Mouse (Mus musculus) ES-E14 (cell line): ENCODE data around the gene Ppbp. TPM values are rescaled to one million over a fixed set of nuclear protein-coding genes. Genes with fewer than 3 reads are reported as not detected.
"Not testable (repeated sequence)": the region's sequence is repeated elsewhere in the genome, so short reads cannot be mapped to it uniquely, and the experiment has no call there.

Experiments used
- DNase-seq: peaks from one replicate; pipeline ENCODE4 v3.0.0-alpha.2; 2013; ENCODE audit warnings: low read depth, low spot score
- H3K27ac ChIP-seq: 2 replicates; pipeline ENCODE4 v1.5.1; 2012; ENCODE audit warnings: low read depth, mild to moderate bottlenecking, low read length, moderate library complexity, mixed read lengths; ENCODE audit not compliant: poor library complexity, insufficient read depth, severe bottlenecking
- H3K36me3 ChIP-seq: 2 replicates; pipeline ENCODE4 v1.6.1; 2012; ENCODE audit warnings: mild to moderate bottlenecking, low read length, moderate library complexity, mixed read lengths; ENCODE audit not compliant: control insufficient read depth, poor library complexity, insufficient read depth, severe bottlenecking
- H3K4me1 ChIP-seq, 2 experiments: fragments of 150-350 bp in 1 of 2; sonication (generic) in 1 of 2; 2 replicates each; pipeline ENCODE4 v1.6.1; 2012; ENCODE audit warnings: low read length in 2 of 2, mild to moderate bottlenecking in 1 of 2, mixed read lengths in 1 of 2; ENCODE audit not compliant: control insufficient read depth in 2 of 2, insufficient read depth in 2 of 2, poor library complexity in 1 of 2
- H3K4me3 ChIP-seq, 2 experiments: fragments of 150-350 bp in 1 of 2; sonication (generic) in 1 of 2; 2 replicates each; pipeline ENCODE4 v1.5.1; 2012; ENCODE audit warnings: low read length in 2 of 2, low read depth in 1 of 2, mild to moderate bottlenecking in 1 of 2, mixed read lengths in 1 of 2; ENCODE audit not compliant: insufficient read depth in 1 of 2, poor library complexity in 1 of 2, severe bottlenecking in 1 of 2
- H3K9ac ChIP-seq: 2 replicates; pipeline ENCODE4 v1.6.1; 2012; ENCODE audit warnings: low read depth, mild to moderate bottlenecking, low read length, mixed read lengths; ENCODE audit not compliant: poor library complexity, insufficient read depth, severe bottlenecking
- H3K9me3 ChIP-seq: fragments of 150-350 bp; sonication (generic); 2 replicates; pipeline ENCODE4 v1.6.1; 2012; ENCODE audit warnings: low read depth, mild to moderate bottlenecking, low read length; ENCODE audit not compliant: control insufficient read depth, insufficient read depth
- CHD2 ChIP-seq: IDR thresholded peaks from 2 replicates; pipeline ENCODE4 v1.6.1; 2014; ENCODE audit warnings: mild to moderate bottlenecking, low read depth, low read length, inconsistent platforms
- HCFC1 ChIP-seq: IDR thresholded peaks from 2 replicates; pipeline ENCODE4 v1.6.1; 2012; ENCODE audit warnings: low read length, inconsistent platforms, borderline replicate concordance; ENCODE audit not compliant: insufficient read depth
- MAFK ChIP-seq: IDR thresholded peaks from 2 replicates; pipeline ENCODE4 v1.6.1; 2014; ENCODE audit warnings: mild to moderate bottlenecking, low read depth, low read length, inconsistent platforms; ENCODE audit not compliant: insufficient read depth
- ZC3H11A ChIP-seq: IDR thresholded peaks from 2 replicates; pipeline ENCODE4 v1.6.1; 2012; ENCODE audit warnings: low read depth, mild to moderate bottlenecking, inconsistent platforms, low read length, borderline replicate concordance
- ZNF384 ChIP-seq: IDR thresholded peaks from 2 replicates; pipeline ENCODE4 v1.6.1; 2012; ENCODE audit warnings: low read depth, low read length, inconsistent platforms
- in situ Hi-C, 2 experiments: fragments of 600-800 bp; cut with MboI; formaldehyde crosslinking; loops; one replicate each; pipeline ENCODE4 v1.15.1; 2025; ENCODE audit warnings: low sequenced_read_pairs in 2 of 2, inconsistent platforms in 1 of 2; ENCODE audit not compliant: unreplicated experiment in 2 of 2
- total RNA-seq: library from RNA; depleted of rRNA; stranded (reverse); fragments of 300-350 nt; gene quantifications from 2 replicates; pipeline ENCODE4 v1.2.3, GENCODE M21; 2012

The Ppbp gene
- total RNA-seq, 1 experiment: 1.2 TPM

GRCm38 (mm10) chr5:90789306-90790073, 21.2 kb downstream of the Ppbp start:
- TF ChIP-seq ZNF384: no peak
- Histone ChIP-seq H3K9ac (no peak overlapping the region), H3K4me3 (no peak overlapping the region), H3K4me1 (no peaks in the 10 kb centered on the region), H3K36me3 (no peaks in the 10 kb centered on the region), H3K9me3 (no peaks in the 10 kb centered on the region), H3K27ac (no peak overlapping the region)
- in situ Hi-C loops: loop anchor here (10.0 to 25.0 kb wide), 2 partner anchors 127 to 135 kb away; no protein-coding TSS in a partner anchor
- no peak for DNase-seq

GRCm38 (mm10) chr5:90790074-90790502, 21.8 kb downstream of the Ppbp start:
- DNase-seq: no peak
- no peaks in the 10 kb centered on the region for H3K4me1 ChIP-seq
- H3K36me3 ChIP-seq: no peaks in the 10 kb centered on the region
- H3K9ac ChIP-seq: no peak overlapping the region
- no peaks in the 10 kb centered on the region for H3K9me3 ChIP-seq
- H3K27ac ChIP-seq: no peak overlapping the region
- TF ChIP-seq ZC3H11A (no peak), CHD2 (no peak), MAFK (no peak), HCFC1 (no peak), ZNF384 (no peak)
- no peak overlapping the region for H3K4me3 ChIP-seq
- in situ Hi-C loops: loop anchor here in 1 of 2 experiments (25.0 kb wide), 1 partner anchor 128 kb away; no protein-coding TSS in a partner anchor

DNA sequence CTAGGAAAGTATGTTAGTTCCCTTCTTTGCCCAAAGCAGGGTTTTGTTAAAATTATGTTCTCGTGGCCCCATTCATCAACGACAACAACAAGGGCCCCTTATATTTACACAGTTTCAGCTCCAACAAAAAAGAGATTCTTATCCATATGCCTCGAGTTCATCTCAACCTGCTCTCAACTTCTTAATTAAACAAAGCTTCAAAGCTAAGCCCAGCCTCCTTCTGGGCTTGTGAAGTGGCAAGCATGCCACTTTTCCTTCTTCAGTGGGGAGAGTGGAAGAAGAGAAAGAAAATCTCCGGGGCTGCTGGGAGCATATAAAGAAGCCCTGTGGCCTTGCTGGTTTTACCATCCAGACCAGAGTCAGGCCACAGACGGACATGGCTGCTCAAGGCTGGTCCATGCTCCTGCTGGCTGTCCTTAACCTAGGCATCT, 25.9 kb downstream of the Ppbp start, which contains the start of gene Cxcl15:
Gene Cxcl15, plus strand, starts transcription at position 340 of the 431 bp plus-strand sequence.
- in situ Hi-C loops: loop anchor here in 1 of 2 experiments (25.0 kb wide), 1 partner anchor 132 kb away; no protein-coding TSS in a partner anchor
- Histone ChIP-seq H3K9ac (no peak within 1 kb of the TSS), H3K4me3 (no peak within 1 kb of the TSS), H3K9me3 (no peaks in the 10 kb centered on the region), H3K4me1 (no peaks in the 10 kb centered on the region), H3K36me3 (no peaks in the 10 kb centered on the region), H3K27ac (no peak within 1 kb of the TSS)
- TF ChIP-seq ZNF384 (no peak), CHD2 (no peak), HCFC1 (no peak), ZC3H11A (no peak), MAFK (no peak)
- no peak for DNase-seq

GRCm38 (mm10) chr5:90795392-90795791, 27.1 kb downstream of the Ppbp start:
- DNase-seq: not testable (repeated sequence)

DNA sequence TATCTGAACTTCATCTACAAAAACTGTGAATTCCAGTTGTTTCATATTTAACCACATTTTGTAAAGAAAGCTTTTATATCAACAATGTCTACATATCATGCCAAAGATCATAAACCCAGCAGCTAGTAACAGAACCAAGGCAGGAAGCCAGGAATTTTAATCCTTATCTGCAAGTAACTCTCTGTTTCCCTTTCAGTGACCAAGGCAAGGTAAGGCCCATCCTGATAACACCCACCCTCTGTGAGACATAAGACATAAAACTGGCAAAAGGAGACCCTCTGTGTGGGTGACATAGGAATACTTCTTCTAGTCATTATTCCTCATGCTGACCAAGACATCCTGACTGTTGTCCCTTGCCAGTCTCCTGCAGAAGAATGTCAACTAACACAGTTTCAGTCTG, 36.3 kb downstream of the Ppbp start:
- no peak for TF ChIP-seq MAFK
- no peak for TF ChIP-seq ZC3H11A
- TF ChIP-seq ZNF384: no peak
- no peak for TF ChIP-seq HCFC1
- TF ChIP-seq CHD2: no peak
- no peak for DNase-seq
- H3K4me3 ChIP-seq: no peak overlapping the region
- H3K36me3 ChIP-seq: no peaks in the 10 kb centered on the region
- in situ Hi-C loops: no loop called here
- no peaks in the 10 kb centered on the region for H3K4me1 ChIP-seq
- H3K27ac ChIP-seq: no peak overlapping the region
- no peak overlapping the region for H3K9ac ChIP-seq
- H3K9me3 ChIP-seq: no peaks in the 10 kb centered on the region

More at GRCm38 (mm10) chr5:90795392-90795791, 27.1 kb downstream of the Ppbp start:
- not testable (repeated sequence) for H3K4me3 ChIP-seq, H3K4me1 ChIP-seq, H3K9ac ChIP-seq, H3K9me3 ChIP-seq, H3K36me3 ChIP-seq, H3K27ac ChIP-seq
- in situ Hi-C loops: loop anchor here in 1 of 2 experiments (25.0 kb wide), 1 partner anchor 133 kb away; no protein-coding TSS in a partner anchor
